Mouse (Mus musculus) adrenal gland, postnatal 4 days (tissue): Measurements from ENCODE around the gene Phtf1. TPM values are rescaled to one million over a fixed set of nuclear protein-coding genes. Genes with fewer than 3 reads are reported as not detected.

Experiments used
- DNase-seq, 2 experiments: peaks; one replicate each; pipeline ENCODE4 v3.0.0; 2021 to 2022; ENCODE audit warnings: low spot score in 2 of 2, mixed read lengths in 2 of 2
- long read RNA-seq, 2 experiments: library from polyadenylated mRNA; stranded (forward); transcript quantifications; one replicate each; pipeline ENCODE4 v2.0.0; 2021
- total RNA-seq, 2 experiments: library from RNA; stranded (reverse); gene quantifications; 2 replicates each; pipeline ENCODE4 v1.2.3; 2021

Phtf1 gene
- total RNA-seq, result 10 to 100 TPM; 24.3 to 28.9 TPM
- long read RNA-seq, experiment 1, transcript Phtf1-202 (19 exons, 3,327 nt), result major isoform, 12 of 24 reads
- long read RNA-seq, experiment 1, partial matches to known transcripts, result 1 of 24 reads
- long read RNA-seq, experiment 1, other reads (novel, unspliced or antisense), result 9 of 24 reads
- long read RNA-seq, experiment 2, transcript Phtf1-202 (19 exons, 3,327 nt), result major isoform, 27 of 72 reads
- long read RNA-seq, experiment 2, partial matches to known transcripts, result 4 of 72 reads
- long read RNA-seq, experiment 2, other reads (novel, unspliced or antisense), result 37 of 72 reads

DNA sequence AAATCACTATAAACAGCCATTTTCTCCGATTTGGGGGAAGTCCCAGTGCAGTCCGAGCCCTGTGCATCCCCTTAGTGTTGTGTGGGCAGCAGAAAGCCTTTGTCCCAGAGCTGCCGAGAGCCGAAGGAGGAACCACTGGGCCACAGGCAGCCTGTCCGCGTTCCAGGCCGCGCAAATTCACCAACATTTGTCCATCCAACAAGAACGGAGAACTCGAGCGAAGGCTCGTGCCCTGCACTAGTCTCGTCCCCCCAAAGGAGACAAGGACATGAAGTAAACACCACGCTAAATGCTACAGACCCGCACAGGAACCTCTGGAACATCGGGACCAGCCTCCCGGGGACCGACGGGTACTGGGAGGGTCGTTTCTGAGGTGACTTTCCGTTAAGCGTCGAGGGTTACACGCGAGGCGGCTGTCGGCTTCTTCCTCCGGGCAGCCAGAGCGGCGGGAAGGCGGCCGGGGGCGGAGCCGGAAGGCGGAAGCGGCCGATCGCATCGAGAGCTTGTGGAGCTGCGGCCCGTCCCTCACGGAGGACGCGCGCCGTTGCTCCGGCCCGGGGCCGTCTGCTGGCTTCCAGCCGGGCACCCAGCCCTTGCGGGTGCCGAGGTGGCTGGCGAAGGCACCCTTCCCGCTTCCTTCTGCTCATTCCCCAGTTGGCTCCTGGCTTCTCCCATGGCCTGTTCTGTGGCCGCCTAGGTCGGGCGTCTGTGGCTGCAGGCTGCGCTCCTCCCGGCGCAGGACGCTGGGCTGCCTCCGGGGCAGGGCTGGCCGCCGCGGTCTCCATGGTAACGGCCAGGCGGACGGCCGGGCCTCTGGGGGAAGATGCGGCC is at the start of gene Phtf1:
Phtf1 (plus strand) TSS at position 250 of the 831 bp plus-strand sequence.
- DNase-seq, result peak; percentile 65 to 76

- no peak for DNase-seq
These were observed 47.8 kb upstream of the Phtf1 start for GRCm38 (mm10) chr3:103920094-103920493.

- no peak for DNase-seq
These were observed 42.6 kb upstream of the Phtf1 start for GRCm38 (mm10) chr3:103925302-103925701.

DNA sequence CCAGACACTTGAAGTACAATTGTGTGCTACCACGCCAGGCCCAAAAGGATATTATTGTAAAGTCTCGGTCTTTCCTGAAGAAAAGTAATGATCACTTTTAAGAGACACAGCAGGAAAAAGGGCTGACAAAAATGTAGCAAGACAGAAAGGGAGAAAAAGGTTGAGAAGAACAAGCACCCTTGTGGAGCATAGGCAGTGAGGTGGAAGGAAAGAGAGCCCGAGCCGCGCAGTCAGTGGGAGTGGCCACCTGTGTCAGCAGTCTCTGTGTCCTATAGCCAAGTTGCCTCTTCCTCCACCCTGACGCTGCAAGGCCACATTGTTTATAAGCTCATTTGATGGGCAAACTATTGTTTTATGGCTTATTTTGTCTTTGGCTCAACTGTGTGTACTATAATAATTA is 40.4 kb upstream of the Phtf1 start:
- DNase-seq, result no peak

DNA sequence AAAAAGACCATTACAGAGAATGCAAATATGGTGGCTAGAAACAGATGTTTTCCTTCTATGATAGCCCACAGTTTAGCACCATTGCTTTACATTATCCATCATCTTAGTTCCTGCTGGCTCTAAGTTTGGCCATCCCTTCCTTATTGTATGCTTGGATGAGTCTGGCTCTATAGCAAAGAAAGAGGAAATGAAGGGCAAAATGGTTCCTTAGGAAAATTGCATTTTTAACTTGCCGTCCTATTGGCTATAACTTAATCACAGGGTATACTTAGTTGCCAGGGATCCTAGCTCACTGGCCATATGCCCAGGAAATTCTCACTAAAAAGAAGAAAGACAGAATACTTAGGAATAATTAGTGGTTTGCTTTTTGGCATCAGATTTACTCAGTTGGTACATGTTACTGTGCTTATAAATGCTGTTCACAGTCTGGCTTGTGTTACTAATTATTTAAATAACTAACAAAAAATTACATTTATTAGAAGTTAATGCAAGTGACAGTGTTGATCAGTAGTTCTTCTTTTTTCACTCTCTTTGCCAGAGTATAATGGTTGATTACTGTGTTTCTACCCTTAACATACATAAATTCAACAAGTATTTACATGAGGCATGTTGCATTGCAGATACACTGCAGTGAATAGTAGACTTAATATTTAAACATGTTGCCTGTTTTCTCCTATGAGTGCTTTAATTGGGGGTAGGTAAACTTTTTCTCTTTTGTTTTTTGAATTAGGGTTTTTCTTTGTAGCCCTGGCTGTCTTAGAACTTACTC is 22.9 kb upstream of the Phtf1 start:
- DNase-seq, result no peak

DNA sequence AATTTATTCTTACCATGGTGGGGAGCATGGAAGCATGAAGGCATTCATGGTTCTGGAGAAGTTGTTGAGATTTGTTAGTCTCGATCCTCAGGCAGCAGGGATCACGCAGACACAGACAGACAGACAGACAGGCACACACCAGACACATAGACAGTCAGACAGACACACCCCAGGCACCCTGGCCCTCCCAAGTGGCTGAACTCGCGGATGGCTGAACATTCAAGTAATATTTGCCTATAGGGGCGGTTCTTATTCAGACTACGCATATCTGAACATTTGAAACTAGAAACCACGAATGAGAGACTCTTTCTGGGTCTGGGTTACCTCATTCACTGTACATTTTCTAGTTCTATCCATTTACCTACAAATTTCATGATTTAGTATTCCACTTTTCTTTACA is 19.2 kb upstream of the Phtf1 start:
- no peak for DNase-seq

DNA sequence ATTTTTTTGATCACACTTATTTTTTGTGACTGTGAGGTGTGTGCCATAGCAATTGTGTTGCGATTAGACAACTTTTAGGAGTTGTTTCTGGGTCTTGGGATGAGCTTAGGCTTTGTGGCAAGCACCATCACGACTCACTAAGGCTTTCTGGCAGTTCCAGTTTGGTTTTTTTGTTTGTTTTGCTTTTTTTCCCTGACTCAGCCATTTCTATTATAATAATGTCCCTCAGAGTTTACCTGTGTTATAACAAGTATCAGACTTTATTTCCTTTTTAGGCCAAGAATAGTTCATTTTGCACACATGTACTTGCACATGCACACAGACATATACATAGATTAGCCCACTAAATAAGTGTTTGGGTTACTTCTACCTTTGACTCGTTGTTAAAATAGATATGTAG is 7.3 kb upstream of the Phtf1 start:
- no peak for DNase-seq

DNA sequence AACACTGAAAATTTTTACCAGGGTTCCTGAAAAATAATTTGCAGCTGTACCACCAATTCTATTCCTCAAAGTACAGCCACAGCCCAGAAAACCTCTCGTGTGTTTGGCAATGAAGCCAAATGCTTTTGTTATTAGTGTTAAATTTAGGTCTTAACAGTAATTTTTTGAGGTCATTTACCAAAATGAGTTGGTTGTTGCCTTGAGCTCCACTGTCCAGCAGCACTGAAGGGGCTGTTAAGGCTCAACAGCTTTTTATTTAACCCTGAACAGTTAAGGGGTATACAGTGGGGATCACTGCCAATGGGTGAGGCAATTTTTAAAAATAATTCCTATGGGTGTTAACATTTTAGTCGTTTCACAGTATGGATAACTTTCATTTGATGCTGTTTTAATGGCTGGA is 679 bp upstream of the Phtf1 start:
- DNase-seq, result no peak

- DNase-seq, result no peak
These were observed 791 bp downstream of the Phtf1 start for GRCm38 (mm10) chr3:103968701-103969100.

- no peak for DNase-seq
These were observed 3.2 kb downstream of the Phtf1 start for GRCm38 (mm10) chr3:103971157-103971556.

- DNase-seq, result no peak
These were observed 16.6 kb downstream of the Phtf1 start for GRCm38 (mm10) chr3:103984556-103984955.

- no peak for DNase-seq
These were observed 17.3 kb downstream of the Phtf1 start for GRCm38 (mm10) chr3:103985194-103985593.

DNA sequence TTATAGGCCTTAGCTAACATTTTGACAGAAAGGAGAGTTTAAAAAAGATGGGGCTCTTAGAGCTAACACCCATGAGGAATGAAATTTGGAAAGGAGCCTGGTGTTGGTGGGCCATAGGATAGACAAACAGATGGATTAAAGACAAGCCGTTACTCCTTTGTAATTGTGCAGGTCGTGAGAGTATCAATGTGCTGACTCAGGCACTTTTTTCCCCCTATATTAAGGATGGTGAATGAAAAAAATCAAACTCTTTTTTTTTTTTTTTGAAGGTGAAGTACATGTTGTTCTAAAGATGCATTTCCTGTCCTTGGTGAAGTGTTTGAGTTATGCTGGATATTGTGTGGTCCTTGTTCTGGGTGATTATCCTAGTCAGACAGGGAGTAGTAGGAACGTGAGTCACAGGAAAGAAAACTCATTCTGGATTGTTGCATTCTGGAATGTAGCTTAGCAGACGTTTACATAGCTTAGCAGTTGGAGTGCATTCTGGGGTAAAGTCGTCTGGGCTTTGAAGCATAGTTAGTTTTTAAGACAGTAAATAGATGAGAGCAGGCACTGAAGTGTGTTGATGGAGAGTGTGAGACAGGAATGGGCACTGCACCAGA is 20.0 kb downstream of the Phtf1 start:
- no peak for DNase-seq

GRCm38 (mm10) chr3:103989352-103989751 is 21.4 kb downstream of the Phtf1 start:
- DNase-seq, result no peak

- DNase-seq, result no peak
These were observed 23.4 kb downstream of the Phtf1 start for GRCm38 (mm10) chr3:103991271-103991670.

- DNase-seq, result no peak
These were observed 30.8 kb downstream of the Phtf1 start for GRCm38 (mm10) chr3:103998724-103999123.

DNA sequence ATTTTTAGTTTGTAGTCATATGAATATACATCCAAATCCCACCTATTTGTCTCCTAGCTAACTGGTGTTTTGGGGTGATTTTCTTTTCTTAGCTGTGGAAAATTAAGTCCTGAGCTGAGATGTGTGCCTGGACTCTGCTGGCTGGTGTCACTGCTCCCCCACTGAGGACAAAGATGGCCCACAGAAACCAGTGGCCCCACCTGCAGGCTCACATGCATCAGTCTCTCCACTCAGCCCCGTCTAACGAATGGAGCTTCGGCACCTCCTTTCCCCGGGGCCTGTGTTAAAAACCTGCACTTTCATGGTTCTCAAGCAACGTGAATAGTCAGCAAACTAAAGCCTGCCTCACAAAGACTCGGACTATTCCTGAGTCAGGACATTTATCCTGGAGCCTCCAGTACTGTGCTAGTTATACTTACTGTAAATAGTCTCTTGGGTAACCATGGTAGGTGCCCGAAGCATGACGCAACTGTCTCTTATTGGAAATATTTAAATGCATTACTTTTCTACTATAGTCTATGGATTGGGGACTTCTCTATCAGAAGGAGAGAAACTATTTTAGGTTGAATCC is 39.1 kb downstream of the Phtf1 start:
- no peak for DNase-seq

- no peak for DNase-seq
These were observed 39.6 kb downstream of the Phtf1 start for GRCm38 (mm10) chr3:104007479-104007878.

DNA sequence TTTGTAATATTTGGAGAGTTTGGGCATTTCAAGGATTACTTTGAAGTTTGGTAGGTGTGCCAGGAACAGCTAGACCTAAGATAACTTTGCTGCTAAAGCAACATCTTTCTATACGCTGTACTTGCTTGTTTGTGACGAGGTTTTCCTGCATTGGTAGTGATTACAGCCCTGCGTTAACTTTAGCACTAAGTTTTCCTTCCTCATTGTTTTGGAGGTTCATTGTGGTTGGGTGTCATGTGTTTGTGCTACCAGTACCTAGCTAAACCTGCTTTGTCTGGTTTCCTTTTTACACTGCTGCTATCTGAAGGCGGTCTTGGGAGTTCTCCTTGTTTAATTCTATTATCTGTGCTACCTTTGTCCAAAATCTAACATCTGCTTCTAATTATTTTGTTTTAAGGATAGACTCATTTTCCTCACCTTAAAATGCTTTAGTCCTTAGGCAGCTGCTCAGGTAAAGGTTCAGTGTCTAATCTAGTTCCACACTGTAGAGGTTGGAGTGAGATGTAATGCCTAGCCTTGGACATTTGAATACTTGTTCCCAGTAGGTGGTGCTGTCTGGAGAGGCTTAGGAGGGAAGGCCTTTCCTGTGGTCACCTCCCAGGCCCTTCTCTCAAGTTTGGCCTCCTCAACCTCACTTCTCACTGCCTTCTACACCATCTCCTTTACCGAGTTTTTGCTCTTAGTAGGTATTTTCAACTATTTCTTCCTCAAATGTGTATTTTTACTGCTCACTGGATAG is 42.2 kb downstream of the Phtf1 start:
- no peak for DNase-seq

- DNase-seq, result no peak
These were observed 44.1 kb downstream of the Phtf1 start for GRCm38 (mm10) chr3:104011972-104012371.
